Mouse (Mus musculus): ENCODE data around the gene Evl. TPM values are rescaled to one million over a fixed set of nuclear protein-coding genes. Genes with fewer than 3 reads are reported as not detected.
"Not testable (repeated sequence)": the region's sequence is repeated elsewhere in the genome, so short reads cannot be mapped to it uniquely, and the experiment has no call there.

Gene Evl
- polyA plus RNA-seq (2016; fragmentation: Nextera tagmentation; extraction: Ambion mirVana) = 123 and 138 TPM in 2 replicates

GRCm38 (mm10) chr12:108554120-108554841, at the start of gene Evl:
Gene Evl (plus strand): TSS chr12:108554720.
- H3K36me3 ChIP-seq = no peaks in the 10 kb centered on the region

DNA sequence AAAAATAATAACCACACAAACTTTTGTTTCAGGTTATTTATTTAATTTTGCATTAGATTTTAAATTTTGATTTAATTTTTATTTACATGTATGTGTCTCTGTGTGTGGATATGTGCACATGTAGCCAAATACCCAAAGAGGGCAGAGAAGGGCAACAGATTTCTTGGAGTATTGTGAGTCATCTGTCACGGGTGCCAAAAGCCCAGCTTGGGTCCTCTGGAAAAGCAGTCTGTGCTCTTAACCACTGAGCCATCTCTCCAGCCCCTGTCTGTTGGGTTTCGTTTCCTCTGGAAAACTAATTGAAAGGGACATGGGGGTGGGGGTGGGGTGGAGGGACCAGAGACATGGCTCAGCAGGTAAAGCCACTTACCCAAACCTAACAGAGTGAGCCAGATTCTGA, 48.7 kb upstream of the Evl start:
- H3K27ac ChIP-seq (replicated peaks) = no peak overlapping the region
- peaks cover 7% of the 10 kb centered on the region for H3K4me1 ChIP-seq
- no peaks in the 10 kb centered on the region for H3K27me3 ChIP-seq
- H3K4me3 ChIP-seq = no peak overlapping the region
- H3K4me2 ChIP-seq (replicated peaks) = no peak overlapping the region
- WGBS = 77% methylated on average over 2 of the region's 2 CpGs
- no peak for ATAC-seq (ENCODE audit: low FRiP score, low read depth)
- peaks cover 16% of the 10 kb centered on the region; the same call in 1 of the 2 replicates for H3K36me3 ChIP-seq
- no peak overlapping the region for H3K9ac ChIP-seq (replicated peaks)
- no peaks in the 10 kb centered on the region for H3K9me3 ChIP-seq

More at GRCm38 (mm10) chr12:108554120-108554841, at the start of gene Evl:
- Histone ChIP-seq H3K4me1 (peaks cover 45% of the 10 kb centered on the region), H3K9ac (replicated peaks) (peak within 1 kb of the TSS; percentile 98), H3K27me3 (no peaks in the 10 kb centered on the region), H3K9me3 (no peaks in the 10 kb centered on the region), H3K4me3 (peak within 1 kb of the TSS; percentile 98), H3K27ac (replicated peaks) (peak within 1 kb of the TSS; percentile 92), H3K4me2 (replicated peaks) (peak within 1 kb of the TSS; percentile 68)
- 2% methylated on average over 42 of the region's 50 CpGs for WGBS
- peak; percentile 89 for ATAC-seq (ENCODE audit: low FRiP score, low read depth)

- ATAC-seq (ENCODE audit: low FRiP score, low read depth); H3K4me1 ChIP-seq; H3K9ac ChIP-seq (replicated peaks); H3K9me3 ChIP-seq; H3K4me2 ChIP-seq (replicated peaks); H3K4me3 ChIP-seq; H3K27ac ChIP-seq (replicated peaks); H3K27me3 ChIP-seq: not testable (repeated sequence)
- WGBS = 81% methylated on average over 3 of the region's 3 CpGs
- H3K36me3 ChIP-seq = peaks cover 20% of the 10 kb centered on the region
Observed at GRCm38 (mm10) chr12:108507046-108507445, 47.5 kb upstream of the Evl start.

- no peak overlapping the region for H3K4me3 ChIP-seq
- H3K4me1 ChIP-seq = 0 out of 2 replicates have a peak, but pooled peaks cover 2% of the 10 kb centered on the region
- no peak overlapping the region for H3K4me2 ChIP-seq (replicated peaks)
- H3K36me3 ChIP-seq = peaks cover 29% of the 10 kb centered on the region
- H3K27ac ChIP-seq (replicated peaks) = no peak overlapping the region; the same call in 1 of the 2 replicates
- ATAC-seq (ENCODE audit: low FRiP score, low read depth) = no peak
- H3K9ac ChIP-seq (replicated peaks) = no peak overlapping the region
- no peaks in the 10 kb centered on the region for H3K9me3 ChIP-seq
- 78% methylated on average over 7 of the region's 7 CpGs for WGBS
- no peaks in the 10 kb centered on the region for H3K27me3 ChIP-seq
Observed at GRCm38 (mm10) chr12:108510571-108510970, 43.9 kb upstream of the Evl start.

GRCm38 (mm10) chr12:108511009-108511408, 43.5 kb upstream of the Evl start:
- WGBS = 18% methylated on average over 3 of the region's 3 CpGs
- no peak for ATAC-seq (ENCODE audit: low FRiP score, low read depth)
- Histone ChIP-seq H3K4me1 (0 out of 2 replicates have a peak, but pooled peaks cover 2% of the 10 kb centered on the region), H3K27me3 (no peaks in the 10 kb centered on the region), H3K9ac (replicated peaks) (no peak overlapping the region), H3K4me3 (no peak overlapping the region), H3K4me2 (replicated peaks) (no peak overlapping the region), H3K36me3 (peaks cover 34% of the 10 kb centered on the region), H3K27ac (replicated peaks) (no peak overlapping the region; the same call in 1 of the 2 replicates), H3K9me3 (no peaks in the 10 kb centered on the region)

GRCm38 (mm10) chr12:108515464-108515863, 39.1 kb upstream of the Evl start:
- no peak for ATAC-seq (ENCODE audit: low FRiP score, low read depth)
- H3K36me3 ChIP-seq = peaks cover 69% of the 10 kb centered on the region
- H3K4me2 ChIP-seq (replicated peaks) = no peak overlapping the region
- no peaks in the 10 kb centered on the region for H3K9me3 ChIP-seq
- H3K4me3 ChIP-seq = no peak overlapping the region
- no peaks in the 10 kb centered on the region for H3K27me3 ChIP-seq
- WGBS = 95% methylated on average over 12 of the region's 12 CpGs
- H3K4me1 ChIP-seq = 0 out of 2 replicates have a peak, but pooled peaks cover 2% of the 10 kb centered on the region
- no peak overlapping the region for H3K27ac ChIP-seq (replicated peaks)
- no peak overlapping the region for H3K9ac ChIP-seq (replicated peaks)

- Histone ChIP-seq H3K4me1 (no peaks in the 10 kb centered on the region), H3K4me2 (replicated peaks) (no peak overlapping the region), H3K27me3 (no peaks in the 10 kb centered on the region), H3K9me3 (no peaks in the 10 kb centered on the region), H3K36me3 (peaks cover 88% of the 10 kb centered on the region), H3K9ac (replicated peaks) (no peak overlapping the region), H3K4me3 (no peak overlapping the region), H3K27ac (replicated peaks) (no peak overlapping the region)
- no peak for ATAC-seq (ENCODE audit: low FRiP score, low read depth)
- 71% methylated on average over 8 of the region's 8 CpGs for WGBS
Observed at GRCm38 (mm10) chr12:108519374-108519773, 35.1 kb upstream of the Evl start.

GRCm38 (mm10) chr12:108529214-108529613, 25.3 kb upstream of the Evl start:
- H3K27ac ChIP-seq (replicated peaks) = no peak overlapping the region
- peaks cover 57% of the 10 kb centered on the region for H3K36me3 ChIP-seq

GRCm38 (mm10) chr12:108534484-108534883, 20.0 kb upstream of the Evl start:
- Histone ChIP-seq H3K36me3 (peaks cover 75% of the 10 kb centered on the region), H3K9ac (replicated peaks) (no peak overlapping the region), H3K9me3 (no peaks in the 10 kb centered on the region), H3K4me1 (no peaks in the 10 kb centered on the region), H3K4me2 (replicated peaks) (no peak overlapping the region), H3K27me3 (no peaks in the 10 kb centered on the region), H3K4me3 (no peak overlapping the region), H3K27ac (replicated peaks) (no peak overlapping the region)
- 94% methylated on average over 11 of the region's 11 CpGs for WGBS
- ATAC-seq (ENCODE audit: low FRiP score, low read depth) = no peak

More at GRCm38 (mm10) chr12:108529214-108529613, 25.3 kb upstream of the Evl start:
- 50% methylated on average over 8 of the region's 8 CpGs for WGBS
- Histone ChIP-seq H3K4me3 (no peak overlapping the region), H3K4me1 (no peaks in the 10 kb centered on the region), H3K9me3 (no peaks in the 10 kb centered on the region), H3K9ac (replicated peaks) (no peak overlapping the region), H3K27me3 (no peaks in the 10 kb centered on the region), H3K4me2 (replicated peaks) (no peak overlapping the region)
- ATAC-seq (ENCODE audit: low FRiP score, low read depth) = 0 out of 2 replicates have a peak, but pooled peaks have one; percentile 4

DNA sequence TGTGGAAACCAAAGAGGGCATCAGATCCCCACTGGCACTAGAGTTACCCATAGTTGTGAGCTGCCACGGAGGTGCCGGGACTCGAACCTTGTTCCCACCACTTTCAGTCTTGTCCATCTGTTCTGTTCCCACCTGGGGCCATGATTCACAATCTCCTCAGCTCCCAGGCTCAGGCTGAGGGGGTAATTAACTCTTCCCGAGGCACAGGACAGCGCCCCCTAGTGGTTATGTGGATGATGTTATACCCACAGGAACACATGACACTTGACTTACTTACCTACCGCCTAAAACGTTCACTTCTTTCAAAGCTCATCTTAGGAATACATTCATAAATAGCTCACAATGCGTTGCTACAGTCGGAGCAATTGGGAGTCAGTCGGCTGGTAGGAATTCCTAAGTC, 18.1 kb upstream of the Evl start:
- no peak overlapping the region for H3K27ac ChIP-seq (replicated peaks)
- no peaks in the 10 kb centered on the region for H3K27me3 ChIP-seq
- no peaks in the 10 kb centered on the region for H3K9me3 ChIP-seq
- H3K4me3 ChIP-seq = no peak overlapping the region
- peaks cover 60% of the 10 kb centered on the region for H3K36me3 ChIP-seq
- H3K4me1 ChIP-seq = no peaks in the 10 kb centered on the region
- H3K4me2 ChIP-seq (replicated peaks) = no peak overlapping the region
- no peak for ATAC-seq (ENCODE audit: low FRiP score, low read depth)
- H3K9ac ChIP-seq (replicated peaks) = no peak overlapping the region
- 71% methylated on average over 10 of the region's 10 CpGs for WGBS

DNA sequence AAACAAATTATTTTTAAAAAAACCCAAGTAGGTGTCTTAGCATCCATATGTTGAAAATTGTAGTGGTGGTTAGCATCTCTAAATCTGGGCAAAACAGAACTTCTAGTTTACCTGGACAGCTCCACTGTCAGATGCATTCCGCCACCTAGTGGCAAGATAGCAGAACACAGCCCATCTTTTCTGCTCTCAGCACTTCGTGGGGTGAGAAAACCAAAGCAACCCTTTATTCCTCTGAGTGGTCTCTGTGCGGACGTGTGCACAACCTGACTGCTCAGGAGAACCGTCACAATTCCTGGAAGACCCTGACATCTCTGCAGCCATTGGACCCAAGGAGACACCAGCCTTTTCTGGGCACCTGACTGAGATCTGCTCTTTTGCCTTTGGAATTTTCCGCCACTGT, 13.4 kb upstream of the Evl start:
- Histone ChIP-seq H3K9ac (replicated peaks) (no peak overlapping the region), H3K27me3 (no peaks in the 10 kb centered on the region; the same call in 1 of the 2 replicates), H3K27ac (replicated peaks) (no peak overlapping the region), H3K4me1 (0 out of 2 replicates have a peak, but pooled peaks cover 4% of the 10 kb centered on the region), H3K9me3 (no peaks in the 10 kb centered on the region), H3K4me3 (no peak overlapping the region), H3K4me2 (replicated peaks) (no peak overlapping the region), H3K36me3 (peaks cover 34% of the 10 kb centered on the region)
- 0 out of 2 replicates have a peak, but pooled peaks have one; percentile 19 for ATAC-seq (ENCODE audit: low FRiP score, low read depth)
- 29% methylated on average over 6 of the region's 6 CpGs for WGBS

- peak overlapping the region; percentile 17 for H3K4me2 ChIP-seq (replicated peaks)
- H3K4me1 ChIP-seq = peaks cover 17% of the 10 kb centered on the region
- no peak overlapping the region for H3K9ac ChIP-seq (replicated peaks)
- peak; percentile 89 for ATAC-seq (ENCODE audit: low FRiP score, low read depth)
- no peaks in the 10 kb centered on the region for H3K9me3 ChIP-seq
- H3K27me3 ChIP-seq = no peaks in the 10 kb centered on the region; the same call in 1 of the 2 replicates
- no peaks in the 10 kb centered on the region for H3K36me3 ChIP-seq
- WGBS = 10% methylated on average over 10 of the region's 10 CpGs
- H3K27ac ChIP-seq (replicated peaks) = peak overlapping the region; percentile 81
- H3K4me3 ChIP-seq = no peak overlapping the region
Observed at GRCm38 (mm10) chr12:108546508-108547153, 7.9 kb upstream of the Evl start.

Data from midbrain, embryonic 12.5 days (tissue).